1 mouse cellular context compared by ENCODE assay signal in the genomic region with DNA sequence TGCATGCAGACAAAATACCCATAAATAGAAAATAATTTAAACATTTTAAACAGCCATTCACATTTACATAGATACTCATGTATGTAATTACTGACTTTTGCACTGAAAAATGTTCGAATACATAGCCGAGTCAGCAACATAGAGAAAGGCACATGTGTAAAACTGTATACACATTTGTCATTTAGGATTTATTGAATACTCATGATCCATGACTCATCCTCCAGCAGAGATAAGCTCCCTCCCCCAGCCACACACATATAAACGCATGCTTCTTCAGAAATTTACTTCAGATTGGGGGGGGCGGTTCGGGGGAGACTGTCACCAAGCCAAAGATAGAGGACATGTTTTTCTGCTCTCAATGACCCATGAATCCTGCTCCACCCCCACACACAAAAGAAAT.
TF ChIP-seq lines count a peak whose summit lies in the region.

No protein-coding gene starts in this region.

TF ChIP-seq in MEL, 35 proteins besides CTCF, POLR2A, EP300 and RAD21:
- no peak for TF ChIP-seq CHD1 (IDR thresholded peaks at IDR 0.05; ENCODE audit: low read depth, low read length)
- peak; percentile 69 for TF ChIP-seq ETS1 (IDR thresholded peaks at IDR 0.05; ENCODE audit: low read depth, low read length)
- TF ChIP-seq MYB (IDR thresholded peaks at IDR 0.05; ENCODE audit: low read depth, low read length): no peak
- TF ChIP-seq HCFC1 (IDR thresholded peaks at IDR 0.05; ENCODE audit: low read depth, low read length): no peak
- TF ChIP-seq MYC (IDR thresholded peaks at IDR 0.05; ENCODE audit: low read depth, low read length): 0 out of 2 replicates have a peak, but pooled peaks have one; percentile 59
- TF ChIP-seq E2F4 (IDR thresholded peaks at IDR 0.05; ENCODE audit: borderline replicate concordance, low read depth, low read length): no peak
- TF ChIP-seq ZKSCAN1 (IDR thresholded peaks at IDR 0.05; ENCODE audit: low read depth, low read length): no peak
- no peak for TF ChIP-seq MAFK (IDR thresholded peaks at IDR 0.05; ENCODE audit: borderline replicate concordance, low read depth, low read length)
- TF ChIP-seq MAZ (IDR thresholded peaks at IDR 0.05; ENCODE audit: low read depth, low read length): no peak
- TF ChIP-seq MAX (IDR thresholded peaks at IDR 0.05; ENCODE audit: low read length): peak; percentile 31; the same call in 1 of the 2 replicates
- peak; percentile 41; the same call in 1 of the 2 replicates for TF ChIP-seq BHLHE40 (IDR thresholded peaks at IDR 0.05; ENCODE audit: borderline replicate concordance, low read depth, low read length)
- TF ChIP-seq MEF2A (IDR thresholded peaks at IDR 0.05; ENCODE audit: extremely low read depth, insufficient replicate concordance, low read depth, low read length, poor library complexity, severe bottlenecking): no peak
- no peak for TF ChIP-seq TCF12 (IDR thresholded peaks at IDR 0.05; ENCODE audit: low read depth, low read length)
- peak; percentile 60 for TF ChIP-seq GATA1 (IDR thresholded peaks at IDR 0.05; ENCODE audit: low read depth, low read length)
- 0 out of 2 replicates have a peak, but pooled peaks have one; percentile 31 for TF ChIP-seq RCOR1 (IDR thresholded peaks at IDR 0.05; ENCODE audit: low read depth, low read length)
- TF ChIP-seq POLR2AphosphoS5 (IDR thresholded peaks at IDR 0.05; ENCODE audit: borderline replicate concordance, low read depth, low read length): no peak
- peak; percentile 77; the same call in 1 of the 2 replicates for TF ChIP-seq JUND (IDR thresholded peaks at IDR 0.05; ENCODE audit: low read depth, low read length)
